Mouse (Mus musculus): ENCODE measurements around the gene Rps27.

DNA sequence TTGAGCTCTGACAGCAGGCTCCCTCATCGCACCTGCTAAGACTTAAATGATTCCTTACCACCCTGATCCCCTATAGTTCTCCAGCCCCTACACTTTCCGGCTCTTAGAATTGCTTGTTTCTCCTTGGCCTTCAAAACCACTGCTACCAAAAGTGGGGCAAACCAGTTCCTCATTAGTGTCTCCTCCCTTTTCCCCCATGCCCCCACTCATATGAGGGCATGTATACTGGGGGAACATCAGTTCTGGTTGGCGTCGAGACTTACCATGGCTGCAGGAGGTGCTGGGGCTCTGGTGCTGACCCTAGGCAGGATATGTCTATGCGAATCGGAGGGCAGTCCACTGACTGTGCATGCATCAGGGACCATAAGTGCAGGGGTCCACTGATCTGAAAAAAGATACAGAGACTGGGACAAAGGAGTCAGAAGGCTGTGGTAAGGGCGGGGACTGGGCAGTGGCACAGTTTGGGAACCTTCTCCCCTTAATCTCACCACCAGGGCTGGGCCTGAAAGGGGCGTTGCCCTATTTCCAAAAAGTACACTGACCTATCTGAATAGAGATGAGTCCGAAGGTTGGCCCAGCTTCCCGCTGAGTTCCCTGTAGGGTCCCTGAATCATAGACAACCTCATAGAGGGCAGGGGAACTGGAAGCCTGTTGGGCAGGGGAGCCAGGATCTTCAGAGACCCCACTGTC is 28.4 kb upstream of the Rps27 start:
- TF ChIP-seq CTCF (IDR thresholded peaks at IDR 0.05; ENCODE audit: control insufficient read depth, insufficient read depth, insufficient read length) (no peak), CEBPB (IDR thresholded peaks at IDR 0.05; ENCODE audit: low read depth) (no peak), MYOD1 (IDR thresholded peaks at IDR 0.05; ENCODE audit: control insufficient read depth, insufficient read length, low read depth) (no peak), USF1 (IDR thresholded peaks at IDR 0.05; ENCODE audit: low read depth) (no peak), MAX (IDR thresholded peaks at IDR 0.05) (no peak), FOSL1 (IDR thresholded peaks at IDR 0.05; ENCODE audit: insufficient read depth, low read length, poor library complexity, severe bottlenecking) (no peak)

Measured in C2C12 (cell line).